Mouse (Mus musculus): Measurements from ENCODE around the gene Nfkbie.

DNA sequence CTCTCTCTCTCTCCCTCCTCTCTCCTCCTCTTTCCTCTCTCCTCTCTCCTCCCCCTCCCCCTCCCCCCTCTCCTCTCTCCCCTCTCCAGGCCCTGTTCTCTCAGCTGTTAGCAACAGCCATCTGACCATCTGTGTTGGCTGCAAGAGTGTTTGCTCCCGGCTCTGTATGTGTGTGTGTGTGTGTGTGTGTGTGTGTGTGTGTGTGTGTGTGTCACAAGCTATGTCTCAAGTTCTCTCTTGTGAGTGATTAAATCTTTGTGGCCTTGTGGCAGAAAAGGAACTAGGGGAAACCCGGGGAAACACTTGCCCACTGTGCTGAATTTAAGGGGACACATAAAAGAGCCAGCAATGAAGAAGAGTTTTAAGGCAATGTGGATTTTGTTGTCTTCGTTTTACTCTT lies 42.3 kb downstream of the Nfkbie start:
- TF ChIP-seq POLR2A (IDR thresholded peaks at IDR 0.05; ENCODE audit: low read depth, low read length) (no peak), CTCF (IDR thresholded peaks at IDR 0.05; ENCODE audit: extremely low read depth, insufficient read depth, insufficient read length, insufficient replicate concordance) (no peak)

Data from spleen, adult 2 months (tissue).